Mouse (Mus musculus) layer of hippocampus, adult 11-12 months (tissue): ENCODE measurements around the gene Rab11b.

Source experiments
- DNase-seq: peaks from one replicate; pipeline ENCODE4 v3.0.0; 2022; ENCODE audit warnings: low spot score

Gene Rab11b

GRCm38 (mm10) chr17:33760255-33761165 lies at the start of gene Rab11b:
Gene Rab11b (minus strand): TSS chr17:33760530.
- peak; percentile 100 for DNase-seq

- no peak for DNase-seq
Measured at GRCm38 (mm10) chr17:33808192-33808591, 47.9 kb upstream of the Rab11b start.

DNA sequence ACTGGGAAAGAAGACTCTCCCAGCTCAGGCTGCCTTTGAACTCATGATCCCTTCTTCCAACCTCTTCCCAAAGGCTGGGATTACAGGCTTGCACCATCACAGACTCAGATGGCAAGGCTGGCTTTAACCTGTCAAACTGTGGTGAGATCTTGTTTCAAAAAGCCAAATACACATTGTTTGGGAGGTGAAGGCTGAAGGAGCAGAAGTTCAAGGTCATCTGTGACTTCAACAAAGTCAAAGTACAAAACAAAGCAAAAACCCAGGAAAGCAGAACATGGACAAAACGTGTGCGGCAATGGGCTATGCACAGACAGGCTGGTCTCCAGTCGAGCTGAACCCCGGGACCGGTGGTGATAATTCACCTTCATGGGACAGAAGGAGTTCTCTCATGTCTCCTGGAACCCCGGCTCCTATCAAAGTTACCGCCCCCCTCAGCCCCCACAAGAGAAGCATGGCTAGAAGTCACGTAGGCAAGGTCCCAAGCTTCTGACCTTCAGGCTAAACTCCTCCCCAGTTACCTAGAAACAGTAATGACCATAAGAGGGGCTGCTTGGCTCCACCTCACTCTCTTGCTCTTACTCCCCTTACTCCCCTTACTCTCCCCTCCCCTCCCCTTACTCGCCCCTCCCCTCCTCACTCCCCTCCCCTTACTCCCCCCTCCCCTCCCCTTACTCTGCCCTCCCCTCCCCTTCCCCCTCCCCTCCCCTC lies 47.0 kb upstream of the Rab11b start:
- DNase-seq, result no peak

GRCm38 (mm10) chr17:33804745-33805144 lies 44.4 kb upstream of the Rab11b start:
- no peak for DNase-seq

DNA sequence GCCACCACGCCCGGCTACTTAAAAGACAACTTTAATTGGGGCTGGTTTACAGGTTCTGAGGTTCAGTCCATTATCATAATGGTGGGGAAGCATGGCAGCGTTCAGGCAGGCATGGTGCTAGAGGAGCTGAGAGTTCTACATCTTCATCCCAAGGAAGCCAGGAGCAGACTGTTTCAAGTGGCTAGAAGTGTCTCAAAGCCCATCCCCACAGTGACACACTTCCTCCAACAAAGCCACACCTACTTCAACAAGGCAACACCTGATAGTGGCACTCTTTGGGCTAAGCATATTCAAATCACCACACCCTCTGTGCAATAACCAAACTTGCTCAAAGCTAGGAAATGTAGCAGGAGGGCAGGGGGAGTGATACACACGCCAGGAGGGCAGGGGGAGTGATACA lies 43.9 kb upstream of the Rab11b start:
- no peak for DNase-seq

DNA sequence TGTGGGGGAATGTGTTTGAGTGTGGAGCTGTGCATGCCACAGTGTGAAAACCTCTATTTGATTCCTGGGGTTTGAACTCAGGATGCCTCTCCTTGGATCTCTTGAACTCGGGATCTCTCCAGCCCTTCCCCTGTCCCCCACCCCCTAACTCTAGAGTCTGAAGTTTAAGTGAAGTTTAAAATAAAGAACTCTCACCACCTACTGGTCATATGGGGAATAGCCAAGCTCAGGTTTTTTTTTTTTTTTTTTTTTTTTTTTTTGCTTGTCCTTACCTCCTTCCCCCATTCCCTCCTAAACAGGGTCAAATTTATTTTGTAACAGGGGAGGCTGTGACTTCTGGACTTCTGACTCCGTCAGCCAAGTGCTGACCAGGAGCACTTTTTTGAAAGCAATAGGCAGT lies 41.9 kb upstream of the Rab11b start:
- no peak for DNase-seq

- no peak for DNase-seq
Measured at GRCm38 (mm10) chr17:33799277-33799676, 38.9 kb upstream of the Rab11b start.

DNA sequence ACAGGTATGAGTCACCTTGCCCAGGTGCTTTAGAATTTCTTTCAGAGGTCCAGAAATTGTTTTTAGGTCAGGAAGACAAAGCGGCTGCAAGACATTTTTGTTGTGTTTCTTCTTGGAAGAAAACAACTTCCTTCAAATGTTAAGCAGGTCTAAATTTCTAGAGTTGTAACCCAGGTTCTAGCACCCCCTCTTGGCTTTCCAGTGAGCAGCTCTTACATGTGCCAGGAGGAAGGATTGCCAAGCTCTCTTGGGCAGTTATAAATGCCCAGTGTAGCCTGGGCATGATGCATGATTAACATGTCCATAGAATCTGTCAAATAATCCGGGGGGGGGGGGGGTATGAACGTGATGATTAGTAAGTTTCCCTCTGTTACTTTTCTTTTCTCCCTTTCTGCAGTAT lies 38.0 kb upstream of the Rab11b start:
- no peak for DNase-seq

DNA sequence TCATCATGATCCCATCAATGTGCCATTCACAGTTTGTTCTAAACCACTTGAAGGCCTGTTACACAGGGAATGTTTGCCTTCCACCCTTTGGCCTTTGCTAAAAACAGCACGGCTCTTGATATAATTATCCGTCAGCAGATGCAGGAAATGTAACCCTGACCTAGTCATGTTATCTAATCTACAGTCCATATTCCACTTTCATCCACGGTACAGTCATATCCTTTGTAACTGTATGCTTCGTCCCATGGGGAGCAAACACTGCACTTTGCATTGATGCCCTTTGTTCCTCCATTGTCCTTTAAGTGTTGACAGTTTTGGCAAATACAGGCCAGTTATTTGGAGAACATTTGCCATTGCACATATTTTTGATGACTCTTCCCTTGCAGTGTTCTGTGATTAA lies 28.4 kb upstream of the Rab11b start:
- DNase-seq, result no peak

DNA sequence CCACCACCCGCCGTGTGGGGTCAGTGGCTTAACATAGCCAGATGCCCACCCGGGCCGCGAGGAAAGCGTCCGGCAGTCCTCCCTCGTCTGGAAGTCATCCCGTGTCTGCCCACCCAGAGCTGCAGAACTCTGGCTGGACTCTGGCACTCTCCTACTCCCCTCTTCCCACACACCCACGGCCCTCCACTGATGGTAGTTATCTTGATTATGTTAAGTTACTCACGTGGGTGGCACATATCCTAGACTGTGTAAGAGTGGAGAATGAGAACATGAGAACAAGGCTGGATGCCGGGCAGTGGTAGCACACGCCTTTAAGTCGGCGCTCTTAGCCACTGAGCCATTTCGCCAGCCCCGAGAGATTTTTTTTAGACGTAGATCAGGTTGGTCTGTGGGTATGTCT lies 26.0 kb upstream of the Rab11b start:
- DNase-seq, result no peak

GRCm38 (mm10) chr17:33784939-33785338 lies 24.6 kb upstream of the Rab11b start:
- no peak for DNase-seq

GRCm38 (mm10) chr17:33783408-33783807 lies 23.1 kb upstream of the Rab11b start:
- no peak for DNase-seq

DNA sequence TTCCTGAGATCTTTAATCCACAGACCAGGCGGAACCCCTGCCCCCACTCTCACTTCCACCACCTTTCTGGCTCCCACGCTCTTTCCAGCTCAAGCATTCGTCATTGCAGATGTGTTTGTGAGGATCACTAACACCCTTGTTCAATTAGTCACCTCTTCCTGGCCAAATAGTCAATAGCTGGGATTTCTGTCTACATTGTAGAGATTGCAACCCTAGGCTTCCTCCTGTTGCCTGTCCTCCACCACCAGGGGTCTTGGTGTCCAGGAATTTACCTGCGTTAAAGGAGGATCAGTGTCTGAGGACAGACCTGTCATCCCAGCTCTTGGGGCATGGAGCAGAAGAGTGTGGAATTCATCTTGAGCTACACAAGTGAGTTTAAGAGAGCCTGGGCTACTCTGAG lies 21.7 kb upstream of the Rab11b start:
- DNase-seq, result no peak

DNA sequence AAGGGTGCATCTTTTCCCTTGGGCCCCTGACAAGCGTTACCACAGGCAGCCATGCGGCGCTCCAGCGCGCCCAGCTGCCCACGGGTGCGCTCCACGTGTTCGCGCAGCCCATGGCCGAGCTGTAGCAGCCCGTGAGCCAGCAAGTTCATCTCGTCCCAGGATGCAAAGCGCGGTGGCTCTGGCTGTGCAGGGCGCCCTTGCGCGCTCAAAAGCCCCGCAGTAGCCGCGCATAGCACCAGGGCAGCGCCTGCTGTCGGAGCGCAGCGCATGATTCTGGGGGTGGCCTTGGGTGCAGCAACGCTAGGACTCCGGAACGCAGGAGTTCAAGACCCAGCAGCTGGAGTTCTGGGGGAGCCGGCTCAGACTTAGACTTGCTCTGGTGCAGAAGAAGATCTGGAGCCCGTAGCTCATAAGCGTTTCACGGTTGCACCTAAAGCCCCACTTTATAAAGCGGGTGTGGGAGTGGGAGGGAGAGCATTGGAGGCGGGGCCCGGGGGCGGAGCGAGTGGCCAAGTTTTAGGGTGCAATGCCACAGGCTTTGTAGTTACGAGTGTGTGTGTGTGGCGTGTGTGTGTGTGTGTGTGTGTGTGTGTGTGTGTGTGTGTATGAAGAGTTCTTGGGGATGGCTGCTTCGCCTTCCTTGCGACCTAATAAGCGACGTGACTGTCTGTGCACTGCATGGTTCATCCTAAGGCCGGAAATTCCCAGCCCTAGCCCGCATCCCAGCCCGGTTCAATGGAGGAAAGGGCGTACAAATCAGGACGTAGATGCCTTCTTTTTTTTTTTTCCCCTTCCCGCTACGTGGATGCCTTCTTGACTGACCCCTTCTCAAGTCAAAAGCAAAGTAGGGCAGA lies 21.0 kb upstream of the Rab11b start, which contains the start of gene Angptl4:
TSS of gene Angptl4 (minus strand) at position 707 of the 854 bp plus-strand sequence.
- DNase-seq, result peak; percentile 48

- no peak for DNase-seq
Measured at GRCm38 (mm10) chr17:33780431-33780830, 20.1 kb upstream of the Rab11b start.

DNA sequence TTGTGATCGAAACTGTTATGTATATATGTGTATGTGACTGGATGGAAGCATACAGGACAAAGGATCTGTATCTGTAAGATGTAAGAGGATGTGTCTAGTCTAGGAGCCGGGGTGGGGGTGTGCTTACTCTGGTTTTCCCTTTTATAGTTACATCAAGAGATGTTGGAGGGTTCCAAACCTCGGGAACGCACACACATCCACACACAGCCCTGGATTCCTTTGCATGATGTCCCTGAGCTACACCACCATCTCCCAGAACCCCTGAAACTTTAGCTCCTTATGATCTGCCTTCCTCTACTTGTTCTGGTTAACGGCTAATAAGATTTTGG lies 19.6 kb upstream of the Rab11b start:
- no peak for DNase-seq

DNA sequence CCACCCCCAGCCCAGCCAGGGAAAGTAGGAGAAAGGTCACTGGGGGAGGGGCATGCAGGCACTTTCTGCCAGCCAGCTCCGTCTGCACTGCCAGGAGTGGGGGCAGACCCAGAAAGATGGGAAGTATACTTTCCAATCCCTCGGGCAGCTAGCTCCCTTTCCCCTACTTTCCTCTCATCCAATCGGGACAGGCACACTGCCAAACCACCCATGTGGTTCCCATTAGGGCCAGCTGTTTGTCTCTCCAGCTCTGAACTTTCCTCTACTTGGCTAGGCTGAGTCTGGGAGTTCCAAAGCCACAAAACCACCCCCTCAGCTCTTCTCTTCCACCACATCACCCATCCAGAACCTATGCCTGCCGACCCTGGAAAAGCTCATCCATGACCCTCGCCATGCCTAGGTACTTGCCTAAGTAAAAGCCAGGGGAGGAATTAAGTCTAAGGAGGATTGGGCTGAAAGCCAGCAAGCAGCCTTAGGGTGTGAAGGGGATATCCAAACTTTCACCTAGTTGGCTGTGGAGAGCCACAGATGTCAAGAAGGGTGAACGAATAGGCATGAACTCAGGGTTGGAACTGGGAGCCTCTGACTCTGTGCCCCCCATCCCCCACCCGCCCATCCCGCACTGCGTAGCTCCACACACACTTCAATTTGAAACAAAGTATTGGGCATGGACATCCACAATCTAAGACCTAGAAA lies 19.1 kb upstream of the Rab11b start:
- DNase-seq, result peak; percentile 88

GRCm38 (mm10) chr17:33775287-33775686 lies 15.0 kb upstream of the Rab11b start:
- no peak for DNase-seq

- DNase-seq, result no peak
Measured at GRCm38 (mm10) chr17:33774573-33775155, 14.3 kb upstream of the Rab11b start.

- no peak for DNase-seq
Measured at GRCm38 (mm10) chr17:33773871-33774572, 13.7 kb upstream of the Rab11b start.

DNA sequence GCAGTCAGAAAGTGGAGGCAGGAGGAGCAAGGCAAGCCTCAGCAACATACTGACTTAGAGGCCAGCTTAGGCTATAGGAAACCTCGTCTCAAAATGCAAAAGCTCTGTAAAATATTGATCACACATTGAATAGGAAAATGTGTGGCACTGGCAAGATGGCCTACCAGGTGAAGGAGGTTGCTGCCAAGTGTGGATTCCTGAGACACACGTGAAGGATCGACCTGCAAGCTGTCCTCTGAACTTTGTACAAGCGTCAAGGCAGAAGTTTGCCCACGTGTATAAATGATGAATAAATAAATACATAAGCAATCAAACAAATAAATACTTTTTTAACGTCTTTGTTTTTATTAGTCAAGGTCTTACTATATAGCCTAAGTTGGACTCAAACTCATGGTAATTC lies 13.1 kb upstream of the Rab11b start:
- no peak for DNase-seq
